Mouse (Mus musculus): ENCODE data around the gene Fam104a. TPM values are rescaled to one million over a fixed set of nuclear protein-coding genes. Genes with fewer than 3 reads are reported as not detected.

The Fam104a gene
- polyA plus RNA-seq, 1 experiment from 2014 or later, result 36.2 TPM

- peak; percentile 52; the same call in 1 of the 2 replicates for ATAC-seq (ENCODE audit: insufficient read depth, low FRiP score)
- no peak overlapping the region; the same call in 1 of the 2 replicates for H3K27ac ChIP-seq (ENCODE audit: low read length)
Measured at GRCm38 (mm10) chr11:113708629-113709213, 24.8 kb upstream of the Fam104a start.

GRCm38 (mm10) chr11:113705966-113706652 is 22.2 kb upstream of the Fam104a start:
- ATAC-seq (ENCODE audit: insufficient read depth, low FRiP score), result no peak
- 77% methylated on average over 15 of the region's 15 CpGs for WGBS
- no peaks in the 10 kb centered on the region for H3K27me3 ChIP-seq (ENCODE audit: control insufficient read depth, insufficient read depth, low read length)

More at GRCm38 (mm10) chr11:113708629-113709213, 24.8 kb upstream of the Fam104a start:
- Histone ChIP-seq H3K4me2 (ENCODE audit: low read depth, low read length) (no peak overlapping the region), H3K4me3 (replicated peaks; ENCODE audit: low read length) (no peak overlapping the region), H3K27me3 (ENCODE audit: control insufficient read depth, insufficient read depth, low read length) (no peaks in the 10 kb centered on the region), H3K4me1 (ENCODE audit: control insufficient read depth, insufficient read depth, low read length) (peaks cover 22% of the 10 kb centered on the region), H3K9me3 (replicated peaks; ENCODE audit: control insufficient read depth, low read length) (no peaks in the 10 kb centered on the region), H3K9ac (ENCODE audit: low read length) (peak overlapping the region; percentile 35; the same call in 1 of the 2 replicates), H3K36me3 (ENCODE audit: control insufficient read depth, insufficient read depth, low read length) (no peaks in the 10 kb centered on the region)
- 48% methylated on average over 19 of the region's 19 CpGs for WGBS

GRCm38 (mm10) chr11:113703758-113704157 is 19.8 kb upstream of the Fam104a start:
- Histone ChIP-seq H3K4me3 (replicated peaks; ENCODE audit: low read length) (no peak overlapping the region), H3K27me3 (ENCODE audit: control insufficient read depth, insufficient read depth, low read length) (no peaks in the 10 kb centered on the region), H3K36me3 (ENCODE audit: control insufficient read depth, insufficient read depth, low read length) (no peaks in the 10 kb centered on the region), H3K4me1 (ENCODE audit: control insufficient read depth, insufficient read depth, low read length) (0 out of 2 replicates have a peak, but pooled peaks cover 4% of the 10 kb centered on the region), H3K9ac (ENCODE audit: low read length) (no peak overlapping the region), H3K4me2 (ENCODE audit: low read depth, low read length) (no peak overlapping the region), H3K9me3 (replicated peaks; ENCODE audit: control insufficient read depth, low read length) (no peaks in the 10 kb centered on the region), H3K27ac (ENCODE audit: low read length) (no peak overlapping the region)
- 27% methylated on average over 5 of the region's 5 CpGs for WGBS
- ATAC-seq (ENCODE audit: insufficient read depth, low FRiP score), result peak; percentile 72; the same call in 1 of the 2 replicates

More at GRCm38 (mm10) chr11:113705966-113706652, 22.2 kb upstream of the Fam104a start:
- Histone ChIP-seq H3K4me3 (replicated peaks; ENCODE audit: low read length) (no peak overlapping the region), H3K4me2 (ENCODE audit: low read depth, low read length) (no peak overlapping the region), H3K36me3 (ENCODE audit: control insufficient read depth, insufficient read depth, low read length) (no peaks in the 10 kb centered on the region), H3K27ac (ENCODE audit: low read length) (no peak overlapping the region), H3K9ac (ENCODE audit: low read length) (no peak overlapping the region), H3K4me1 (ENCODE audit: control insufficient read depth, insufficient read depth, low read length) (peaks cover 22% of the 10 kb centered on the region), H3K9me3 (replicated peaks; ENCODE audit: control insufficient read depth, low read length) (no peaks in the 10 kb centered on the region)

GRCm38 (mm10) chr11:113699643-113700042 is 15.7 kb upstream of the Fam104a start:
- Histone ChIP-seq H3K27ac (ENCODE audit: low read length) (no peak overlapping the region), H3K4me1 (ENCODE audit: control insufficient read depth, insufficient read depth, low read length) (no peaks in the 10 kb centered on the region), H3K4me2 (ENCODE audit: low read depth, low read length) (no peak overlapping the region), H3K27me3 (ENCODE audit: control insufficient read depth, insufficient read depth, low read length) (no peaks in the 10 kb centered on the region), H3K36me3 (ENCODE audit: control insufficient read depth, insufficient read depth, low read length) (peaks cover 10% of the 10 kb centered on the region), H3K9me3 (replicated peaks; ENCODE audit: control insufficient read depth, low read length) (no peaks in the 10 kb centered on the region), H3K4me3 (replicated peaks; ENCODE audit: low read length) (no peak overlapping the region), H3K9ac (ENCODE audit: low read length) (no peak overlapping the region)
- ATAC-seq (ENCODE audit: insufficient read depth, low FRiP score), result peak; percentile 46; the same call in 1 of the 2 replicates
- WGBS, result 75% methylated on average over 7 of the region's 7 CpGs

- H3K27ac ChIP-seq (ENCODE audit: low read length), result no peak overlapping the region
- no peaks in the 10 kb centered on the region for H3K9me3 ChIP-seq (replicated peaks; ENCODE audit: control insufficient read depth, low read length)
- no peaks in the 10 kb centered on the region for H3K27me3 ChIP-seq (ENCODE audit: control insufficient read depth, insufficient read depth, low read length)
- H3K4me1 ChIP-seq (ENCODE audit: control insufficient read depth, insufficient read depth, low read length), result no peaks in the 10 kb centered on the region
- no peak overlapping the region for H3K4me3 ChIP-seq (replicated peaks; ENCODE audit: low read length)
- no peak overlapping the region for H3K4me2 ChIP-seq (ENCODE audit: low read depth, low read length)
- H3K9ac ChIP-seq (ENCODE audit: low read length), result no peak overlapping the region
- WGBS, result 68% methylated on average over 12 of the region's 12 CpGs
- H3K36me3 ChIP-seq (ENCODE audit: control insufficient read depth, insufficient read depth, low read length), result peaks cover 10% of the 10 kb centered on the region
- no peak for ATAC-seq (ENCODE audit: insufficient read depth, low FRiP score)
Measured at GRCm38 (mm10) chr11:113698013-113698545, 14.1 kb upstream of the Fam104a start.

GRCm38 (mm10) chr11:113697571-113697970 is 13.6 kb upstream of the Fam104a start:
- no peaks in the 10 kb centered on the region for H3K9me3 ChIP-seq (replicated peaks; ENCODE audit: control insufficient read depth, low read length)
- H3K9ac ChIP-seq (ENCODE audit: low read length), result no peak overlapping the region
- no peak for ATAC-seq (ENCODE audit: insufficient read depth, low FRiP score)
- no peak overlapping the region for H3K4me2 ChIP-seq (ENCODE audit: low read depth, low read length)
- H3K27me3 ChIP-seq (ENCODE audit: control insufficient read depth, insufficient read depth, low read length), result no peaks in the 10 kb centered on the region
- no peak overlapping the region for H3K4me3 ChIP-seq (replicated peaks; ENCODE audit: low read length)
- WGBS, result 80% methylated on average over 5 of the region's 5 CpGs
- no peak overlapping the region for H3K27ac ChIP-seq (ENCODE audit: low read length)
- no peaks in the 10 kb centered on the region for H3K4me1 ChIP-seq (ENCODE audit: control insufficient read depth, insufficient read depth, low read length)
- H3K36me3 ChIP-seq (ENCODE audit: control insufficient read depth, insufficient read depth, low read length), result peaks cover 10% of the 10 kb centered on the region

GRCm38 (mm10) chr11:113691851-113692250 is 7.9 kb upstream of the Fam104a start:
- H3K36me3 ChIP-seq (ENCODE audit: control insufficient read depth, insufficient read depth, low read length), result peaks cover 28% of the 10 kb centered on the region
- no peak overlapping the region for H3K4me2 ChIP-seq (ENCODE audit: low read depth, low read length)
- no peaks in the 10 kb centered on the region for H3K9me3 ChIP-seq (replicated peaks; ENCODE audit: control insufficient read depth, low read length)
- H3K4me3 ChIP-seq (replicated peaks; ENCODE audit: low read length), result no peak overlapping the region
- no peak for ATAC-seq (ENCODE audit: insufficient read depth, low FRiP score)
- no peak overlapping the region for H3K27ac ChIP-seq (ENCODE audit: low read length)
- H3K4me1 ChIP-seq (ENCODE audit: control insufficient read depth, insufficient read depth, low read length), result peaks cover 6% of the 10 kb centered on the region; the same call in 1 of the 2 replicates
- H3K27me3 ChIP-seq (ENCODE audit: control insufficient read depth, insufficient read depth, low read length), result no peaks in the 10 kb centered on the region
- 65% methylated on average over 3 of the region's 3 CpGs for WGBS
- no peak overlapping the region for H3K9ac ChIP-seq (ENCODE audit: low read length)

- Histone ChIP-seq H3K9me3 (replicated peaks; ENCODE audit: control insufficient read depth, low read length) (no peaks in the 10 kb centered on the region), H3K4me3 (replicated peaks; ENCODE audit: low read length) (no peak overlapping the region), H3K4me2 (ENCODE audit: low read depth, low read length) (no peak overlapping the region), H3K27ac (ENCODE audit: low read length) (0 out of 2 replicates have a peak overlapping the region, but pooled peaks have one; percentile 20), H3K27me3 (ENCODE audit: control insufficient read depth, insufficient read depth, low read length) (no peaks in the 10 kb centered on the region), H3K36me3 (ENCODE audit: control insufficient read depth, insufficient read depth, low read length) (peaks cover 28% of the 10 kb centered on the region), H3K4me1 (ENCODE audit: control insufficient read depth, insufficient read depth, low read length) (peaks cover 10% of the 10 kb centered on the region), H3K9ac (ENCODE audit: low read length) (no peak overlapping the region)
- WGBS, result 82% methylated on average over 5 of the region's 5 CpGs
- ATAC-seq (ENCODE audit: insufficient read depth, low FRiP score), result peak; percentile 54; the same call in 1 of the 2 replicates
Measured at GRCm38 (mm10) chr11:113691318-113691717, 7.4 kb upstream of the Fam104a start.

- no peak overlapping the region for H3K27ac ChIP-seq (ENCODE audit: low read length)
- 85% methylated on average over 12 of the region's 12 CpGs for WGBS
Measured at GRCm38 (mm10) chr11:113690506-113690905, 6.6 kb upstream of the Fam104a start.

More at GRCm38 (mm10) chr11:113690506-113690905, 6.6 kb upstream of the Fam104a start:
- no peaks in the 10 kb centered on the region for H3K27me3 ChIP-seq (ENCODE audit: control insufficient read depth, insufficient read depth, low read length)
- no peak overlapping the region for H3K4me3 ChIP-seq (replicated peaks; ENCODE audit: low read length)
- H3K4me1 ChIP-seq (ENCODE audit: control insufficient read depth, insufficient read depth, low read length), result peaks cover 10% of the 10 kb centered on the region
- no peak overlapping the region for H3K9ac ChIP-seq (ENCODE audit: low read length)
- H3K9me3 ChIP-seq (replicated peaks; ENCODE audit: control insufficient read depth, low read length), result no peaks in the 10 kb centered on the region
- H3K4me2 ChIP-seq (ENCODE audit: low read depth, low read length), result no peak overlapping the region
- H3K36me3 ChIP-seq (ENCODE audit: control insufficient read depth, insufficient read depth, low read length), result peaks cover 26% of the 10 kb centered on the region
- ATAC-seq (ENCODE audit: insufficient read depth, low FRiP score), result no peak
